Mouse (Mus musculus) layer of hippocampus, adult 8-10 months (tissue): ENCODE measurements around the gene Ebf4. TPM values are rescaled to one million over a fixed set of nuclear protein-coding genes. Genes with fewer than 3 reads are reported as not detected.

Experiments
- total RNA-seq, 4 experiments: library from RNA; stranded (reverse); gene quantifications; 2 replicates each; pipeline ENCODE4 v1.2.4; 2022

Gene Ebf4
- total RNA-seq, 4 experiments from 2014 or later = 11.0 to 12.6 (median 11.7) TPM

Other genes starting within 250 kb of the Ebf4 start
- gene Tgm6, start 182.8 kb upstream of the Ebf4 start, total RNA-seq = under 1 TPM in 3 of 4 experiments, not detected in 1; 0.24 to 0.25 (median 0.25) TPM
- 100 to 1,000 TPM; 103 to 110 (median 105) TPM for gene Snrpb, start 115.8 kb upstream of the Ebf4 start, total RNA-seq
- not detected for gene Tmc2, start 100.0 kb upstream of the Ebf4 start, total RNA-seq
- 100 to 1,000 TPM; 139 to 148 (median 143) TPM for gene Nop56, start 20.7 kb upstream of the Ebf4 start, total RNA-seq
- gene Idh3b, start 10.6 kb upstream of the Ebf4 start, total RNA-seq = 100 to 1,000 TPM; 294 to 326 (median 314) TPM
- 1 to 10 TPM; 6.8 to 10.0 (median 7.5) TPM for gene Cpxm1, start 102.4 kb downstream of the Ebf4 start, total RNA-seq
- gene Gm28372, start 110.1 kb downstream of the Ebf4 start, total RNA-seq = not detected
- not detected for gene 1700020A23Rik, start 110.1 kb downstream of the Ebf4 start, total RNA-seq
- gene Tmem239, start 111.3 kb downstream of the Ebf4 start, total RNA-seq = not detected
- 100 to 1,000 TPM in 1 of 4 experiments, 10 to 100 TPM in 3; 82.1 to 115 (median 87.7) TPM for gene Vps16, start 129.2 kb downstream of the Ebf4 start, total RNA-seq
- 10 to 100 TPM; 25.2 to 29.4 (median 27.8) TPM for gene Pced1a, start 129.5 kb downstream of the Ebf4 start, total RNA-seq
- gene Ptpra, start 155.1 kb downstream of the Ebf4 start, total RNA-seq = 100 to 1,000 TPM; 306 to 318 (median 311) TPM